Mouse (Mus musculus): ENCODE measurements around the gene Nfia. TPM values are rescaled to one million over a fixed set of nuclear protein-coding genes. Genes with fewer than 3 reads are reported as not detected.

Nfia gene
- polyA plus RNA-seq, 1 experiment, result 24.3 TPM

DNA sequence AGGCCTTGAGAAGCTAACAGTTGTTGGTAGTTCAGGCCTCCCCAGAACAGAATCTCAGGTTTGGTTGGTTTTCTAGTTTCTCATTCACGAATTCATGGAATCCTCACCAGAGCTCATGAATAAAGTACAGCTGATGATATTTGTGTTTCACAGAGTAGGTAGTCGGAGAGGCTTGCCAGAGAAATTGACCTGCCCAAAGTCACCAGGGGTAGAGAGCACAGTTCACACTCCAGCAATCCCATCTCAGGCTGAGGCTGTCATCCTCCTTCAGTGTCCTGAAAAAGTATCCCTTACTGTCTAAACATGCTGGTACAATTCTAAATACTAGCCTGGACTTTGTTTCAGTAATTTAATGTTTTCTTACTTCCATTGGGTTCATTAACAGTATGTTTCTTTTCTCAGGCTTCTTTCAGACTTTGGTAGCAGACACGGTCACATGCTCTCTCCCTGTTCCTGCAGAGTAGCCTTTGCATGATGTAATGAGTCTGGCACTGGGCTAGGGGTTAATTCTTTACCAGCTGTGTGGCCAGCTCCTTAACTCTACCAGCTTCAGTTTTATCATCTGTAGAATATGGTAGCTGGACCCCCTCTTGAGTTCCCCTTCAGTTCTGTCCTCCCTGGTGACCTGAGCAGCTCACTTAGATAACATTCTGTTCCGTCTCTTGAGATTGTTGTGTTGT lies 7.1 kb upstream of the Nfia start:
- no peak for DNase-seq (ENCODE audit: extremely low spot score in 1 of 2, low spot score in 1 of 2)

- no peak for DNase-seq (ENCODE audit: extremely low spot score in 1 of 2, low spot score in 1 of 2)
Observed at GRCm38 (mm10) chr4:97766100-97766499, 6.4 kb upstream of the Nfia start.

DNA sequence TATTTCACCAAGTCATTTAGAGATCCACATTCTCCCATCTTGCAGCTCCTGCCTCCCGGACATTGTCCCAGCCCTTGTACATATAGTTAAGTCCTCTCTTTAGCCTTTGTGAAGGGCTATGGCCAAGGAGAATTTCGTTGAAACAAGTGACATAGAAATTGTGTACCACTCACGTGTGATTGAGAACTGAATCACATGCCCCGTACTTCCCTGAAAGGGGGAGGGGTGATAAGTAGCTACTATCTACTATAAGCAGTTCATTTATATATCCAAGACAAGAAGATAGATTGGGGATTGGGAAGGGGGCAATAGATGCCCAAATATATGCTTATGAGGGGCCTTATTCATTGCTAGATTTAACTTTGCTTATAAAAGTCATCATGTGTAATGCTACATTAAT lies 5.5 kb upstream of the Nfia start:
- DNase-seq (ENCODE audit: extremely low spot score in 1 of 2, low spot score in 1 of 2), result no peak

DNA sequence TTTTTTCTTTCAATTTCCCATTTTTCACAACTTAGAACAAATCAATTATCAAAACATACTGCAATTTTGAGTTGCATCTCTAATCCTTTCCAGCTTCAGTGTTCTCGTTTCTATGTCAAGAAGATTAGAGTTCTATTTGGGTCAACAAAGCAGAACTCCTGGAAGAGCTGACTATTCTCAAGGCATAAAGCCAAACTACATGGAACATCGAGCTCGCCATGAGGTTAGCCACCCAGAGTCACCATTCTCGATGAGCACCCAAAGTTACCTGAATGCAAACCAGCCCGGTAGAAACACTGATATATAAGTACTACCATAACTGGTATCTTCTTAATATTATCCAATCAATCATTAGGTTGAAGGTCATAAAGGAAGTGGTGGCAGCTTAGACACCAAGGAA lies 5.0 kb upstream of the Nfia start:
- DNase-seq (ENCODE audit: extremely low spot score in 1 of 2, low spot score in 1 of 2), result no peak

- DNase-seq (ENCODE audit: extremely low spot score in 1 of 2, low spot score in 1 of 2), result no peak
Observed at GRCm38 (mm10) chr4:97769861-97770260, 2.7 kb upstream of the Nfia start.

DNA sequence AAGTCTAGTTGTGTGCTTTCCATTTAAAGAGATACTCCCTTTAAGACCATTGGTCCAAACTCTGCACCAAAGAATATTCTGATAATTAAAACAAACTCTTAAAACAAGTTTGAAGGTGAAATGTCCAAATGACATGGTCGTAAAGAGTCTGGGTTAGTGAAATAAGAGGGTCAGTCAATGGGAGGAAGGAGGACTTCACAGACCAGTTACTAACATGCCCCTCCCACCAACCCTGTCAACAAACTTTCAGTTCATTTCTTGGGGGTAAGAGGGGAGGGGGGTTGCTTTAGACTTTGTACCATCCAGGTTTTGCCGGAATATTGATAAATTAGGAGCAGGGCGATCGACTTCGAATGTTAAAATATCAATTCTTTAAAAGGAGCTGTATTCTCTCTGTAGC lies 1.1 kb upstream of the Nfia start:
- DNase-seq (ENCODE audit: extremely low spot score in 1 of 2, low spot score in 1 of 2), result no peak

DNA sequence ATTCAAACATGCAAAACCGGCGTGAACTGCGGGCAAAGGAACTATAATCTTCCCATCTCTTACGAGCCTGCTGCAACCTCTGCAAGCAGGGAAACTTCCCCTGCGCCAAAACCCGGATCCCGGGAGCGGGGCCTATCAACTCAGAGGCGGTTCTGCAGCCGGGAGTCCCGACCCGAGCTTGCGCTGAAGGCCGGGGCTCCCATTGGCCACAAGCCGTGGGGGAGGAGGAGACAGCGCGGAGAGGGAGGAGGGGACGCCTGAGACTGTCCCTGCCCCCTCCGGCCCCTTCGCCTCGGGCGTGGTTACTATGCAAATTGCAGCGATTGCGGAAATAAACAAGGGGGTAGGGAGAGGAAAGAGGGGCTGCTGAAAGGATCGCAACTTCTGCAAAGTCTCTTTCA lies 450 bp upstream of the Nfia start:
- DNase-seq (ENCODE audit: extremely low spot score in 1 of 2, low spot score in 1 of 2), result peak; percentile 94 to 96

- DNase-seq (ENCODE audit: extremely low spot score in 1 of 2, low spot score in 1 of 2), result peak; percentile 96 to 99
Observed at GRCm38 (mm10) chr4:97773110-97773593, 618 bp downstream of the Nfia start.

DNA sequence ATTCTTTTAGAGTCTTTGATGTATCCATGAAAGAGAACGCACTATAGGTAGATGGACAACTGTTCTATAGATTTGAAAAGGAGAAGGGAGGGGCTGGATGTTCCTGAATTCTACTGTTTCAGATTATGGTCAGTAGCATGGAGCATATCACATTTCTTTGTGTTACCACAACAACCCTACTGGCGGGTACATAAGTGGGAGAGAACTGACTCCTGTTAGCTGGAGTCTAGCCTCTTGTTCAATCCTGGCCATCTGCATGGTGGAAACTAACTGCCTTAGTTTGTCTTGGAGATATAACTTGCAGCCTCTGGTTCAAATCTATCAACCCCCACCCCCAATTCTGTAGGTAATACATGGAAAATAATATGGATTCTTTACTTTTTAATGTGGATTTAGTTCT lies 1.3 kb downstream of the Nfia start:
- no peak for DNase-seq (ENCODE audit: extremely low spot score in 1 of 2, low spot score in 1 of 2)

DNA sequence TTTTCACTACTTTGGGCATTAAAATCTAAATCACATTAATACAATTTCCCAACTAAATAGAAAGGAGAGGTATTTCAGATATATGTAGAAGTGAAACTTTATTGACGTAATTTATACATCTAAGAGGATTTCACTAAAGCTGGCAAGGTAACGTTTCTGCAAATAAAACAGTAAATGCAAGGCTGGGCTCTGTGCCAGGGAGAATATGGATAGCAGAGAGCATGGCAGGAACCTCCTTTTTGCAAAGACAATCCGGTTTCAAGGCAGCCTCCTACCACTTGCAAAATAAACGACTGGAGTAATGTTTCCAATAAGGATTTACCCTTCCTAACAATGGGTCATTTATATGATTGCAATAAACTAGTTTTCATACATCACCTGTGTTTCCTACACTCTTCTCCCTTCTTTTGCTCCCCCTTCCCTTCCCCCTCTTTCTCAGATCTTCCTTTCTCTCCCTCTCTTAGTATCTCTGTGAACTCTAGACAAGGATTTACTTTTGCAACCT lies 2.0 kb downstream of the Nfia start:
- no peak for DNase-seq (ENCODE audit: extremely low spot score in 1 of 2, low spot score in 1 of 2)

GRCm38 (mm10) chr4:97775059-97775458 lies 2.5 kb downstream of the Nfia start:
- peak in 1 of 2 experiments; percentile 66 for DNase-seq (ENCODE audit: extremely low spot score in 1 of 2, low spot score in 1 of 2)

DNA sequence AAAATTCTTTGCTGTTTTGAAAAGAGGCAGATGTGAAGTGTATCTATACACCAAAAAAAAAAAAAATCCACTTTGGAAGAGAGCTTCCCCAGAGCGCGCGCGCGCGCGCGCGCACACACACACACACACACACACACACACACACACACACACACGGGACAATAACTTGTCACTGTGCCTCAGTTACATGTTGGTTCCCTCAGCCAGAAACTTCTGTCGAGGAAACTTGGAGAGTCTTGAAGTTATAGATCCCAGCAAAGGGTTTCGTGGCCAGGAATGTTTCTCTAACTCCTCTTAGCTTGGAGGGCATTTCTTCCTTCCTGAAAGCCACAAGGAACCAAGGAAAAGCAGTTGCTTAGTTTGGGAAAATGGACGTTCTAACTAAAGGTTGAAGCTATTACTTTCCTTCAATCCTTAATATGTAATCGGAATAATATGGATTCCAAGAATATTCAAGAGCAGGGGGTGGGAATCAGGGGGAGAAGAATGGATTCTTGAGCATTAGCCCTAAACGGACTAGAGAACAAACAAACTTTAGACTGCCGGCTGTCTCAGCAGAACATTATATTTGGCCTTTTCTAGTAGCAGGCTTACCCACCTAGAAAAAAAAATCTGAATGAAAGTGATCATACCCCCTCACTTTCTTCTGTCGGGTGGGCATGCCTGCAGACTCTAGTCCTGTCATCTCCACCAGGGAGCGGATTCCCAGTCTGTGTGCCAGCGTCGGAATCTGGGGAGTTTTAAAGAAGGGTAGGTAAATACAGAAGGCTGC lies 3.1 kb downstream of the Nfia start:
- DNase-seq (ENCODE audit: extremely low spot score in 1 of 2, low spot score in 1 of 2), result no peak

DNA sequence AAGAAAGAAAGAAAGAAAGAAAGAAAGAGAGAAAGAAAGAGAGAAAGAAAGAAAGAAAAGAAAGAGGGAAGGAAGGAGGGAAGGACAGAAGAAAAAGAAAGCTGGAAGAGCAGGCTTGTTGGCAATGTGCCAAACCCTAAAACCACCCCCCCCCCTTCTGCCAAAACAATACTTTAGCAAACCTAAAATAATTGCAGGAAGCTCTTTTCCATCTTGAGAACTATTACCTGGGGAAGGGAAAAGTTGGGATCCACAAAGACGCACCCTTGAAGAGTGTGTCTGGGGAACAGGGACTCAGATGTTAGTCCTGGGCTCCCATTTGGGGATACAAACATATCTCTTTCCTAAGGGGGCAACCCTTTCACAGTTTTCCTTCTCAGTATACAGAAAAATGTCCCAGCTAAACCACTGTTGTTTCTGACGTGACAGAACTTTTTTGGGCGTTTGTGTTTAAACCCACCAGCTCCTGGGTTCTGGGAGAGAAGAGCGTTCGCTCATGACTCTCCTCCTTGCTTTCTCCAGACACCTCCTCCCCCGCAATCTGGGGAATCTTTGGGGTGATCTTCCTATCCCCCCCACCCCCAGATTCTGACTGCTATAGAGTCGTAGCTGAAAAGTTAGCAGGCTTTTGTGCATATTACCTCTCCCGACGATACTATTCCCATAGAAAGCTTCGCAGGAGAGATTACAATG lies 4.0 kb downstream of the Nfia start:
- DNase-seq (ENCODE audit: extremely low spot score in 1 of 2, low spot score in 1 of 2), result no peak

GRCm38 (mm10) chr4:97777081-97777705 lies 4.7 kb downstream of the Nfia start:
- no peak for DNase-seq (ENCODE audit: extremely low spot score in 1 of 2, low spot score in 1 of 2)

DNA sequence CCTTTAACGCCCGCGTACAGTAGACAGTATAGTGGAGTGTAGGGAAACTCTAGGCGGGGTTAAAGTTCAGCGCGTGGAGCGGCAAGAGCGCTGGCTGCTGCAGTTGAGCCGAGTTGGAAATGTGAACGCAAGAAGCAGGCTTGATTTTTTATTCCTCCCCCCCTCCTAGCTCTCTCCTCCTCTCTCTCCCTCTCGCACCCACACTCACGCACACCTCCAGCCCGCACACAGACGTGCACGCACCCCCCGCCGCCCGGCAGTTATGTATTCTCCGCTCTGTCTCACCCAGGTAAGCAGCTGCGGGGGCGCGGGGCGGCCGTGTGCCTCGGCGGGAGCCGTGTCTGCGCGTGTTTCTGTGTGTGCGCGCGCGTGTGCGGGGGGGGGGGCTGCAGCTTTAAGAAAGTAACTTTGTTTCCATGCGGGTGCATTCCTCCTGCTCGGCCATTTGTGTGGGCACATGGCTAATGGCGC lies 5.2 kb downstream of the Nfia start, which contains the start of gene E130114P18Rik:
TSS of gene E130114P18Rik (minus strand) at position 373 of the 471 bp plus-strand sequence.
- peak in 1 of 2 experiments; percentile 50 for DNase-seq (ENCODE audit: extremely low spot score in 1 of 2, low spot score in 1 of 2)

DNA sequence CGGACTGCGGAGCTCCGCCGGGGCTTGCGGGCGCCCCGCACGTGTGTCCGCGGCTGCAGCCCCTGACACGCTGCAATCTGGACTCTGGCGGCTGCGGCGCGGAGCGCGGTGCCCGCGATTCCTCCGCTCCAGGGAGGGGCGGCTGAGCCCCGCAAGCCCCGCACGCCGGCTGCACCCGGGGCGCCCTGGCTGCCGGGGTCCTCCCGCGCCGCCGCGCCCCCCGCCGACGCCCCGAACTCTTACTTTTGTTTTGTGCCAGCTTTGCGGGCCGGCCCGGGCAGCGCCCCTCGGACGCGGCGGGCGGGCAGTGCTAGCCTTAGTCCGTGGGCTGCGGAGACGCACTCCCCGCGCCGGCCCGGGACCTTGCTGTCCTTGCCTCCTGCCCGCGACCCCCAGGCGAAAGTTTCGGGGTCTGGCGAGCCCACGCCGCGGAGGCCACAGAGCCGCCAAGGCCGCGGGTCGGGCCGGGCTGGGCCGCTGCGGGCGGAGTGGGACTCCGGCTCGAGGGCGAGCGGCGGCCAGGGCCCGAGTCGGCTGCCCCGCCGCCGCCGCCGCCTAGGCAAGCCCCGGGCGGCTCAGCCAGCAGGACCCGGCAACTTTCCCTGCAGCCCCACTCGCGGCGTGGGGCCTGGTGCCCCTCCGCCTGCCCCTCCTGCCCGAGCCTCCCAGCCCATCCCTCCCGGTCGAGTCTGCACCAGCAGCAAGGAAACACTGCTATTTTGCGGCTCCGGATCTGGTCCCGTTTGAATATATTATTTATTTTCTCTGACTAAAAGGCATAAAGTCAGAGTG lies 5.9 kb downstream of the Nfia start:
- no peak for DNase-seq (ENCODE audit: extremely low spot score in 1 of 2, low spot score in 1 of 2)

- DNase-seq (ENCODE audit: extremely low spot score in 1 of 2, low spot score in 1 of 2), result no peak
Observed at GRCm38 (mm10) chr4:97779003-97779930, 6.7 kb downstream of the Nfia start.

- no peak for DNase-seq (ENCODE audit: extremely low spot score in 1 of 2, low spot score in 1 of 2)
Observed at GRCm38 (mm10) chr4:97780024-97780423, 7.5 kb downstream of the Nfia start.
